Mouse (Mus musculus) forebrain, postnatal 0 days (tissue): ENCODE results near the gene Pjvk. TPM values are rescaled to one million over a fixed set of nuclear protein-coding genes. Genes with fewer than 3 reads are reported as not detected.
A peak's percentile ranks its signal among the peaks of the same experiment; 100 is the strongest.

Source experiments
- ATAC-seq: fragments of 200-750 bp; cut with Nextera tagmentation; 2 replicates; pipeline ENCODE4 v1.8.0; 2017; ENCODE audit warnings: mild to moderate bottlenecking, moderate library complexity
- DNase-seq: peaks from one replicate; pipeline ENCODE4 v3.0.0-alpha.2; 2015
- H3K27ac ChIP-seq: fragments of 300-500 bp; sonication (generic); 2 replicates; pipeline ENCODE4 v1.5.1; 2014; ENCODE audit warnings: low read depth, mild to moderate bottlenecking, antibody characterized with exemption, low read length, moderate library complexity, mixed read lengths
- H3K27me3 ChIP-seq: fragments of 300-500 bp; sonication (generic); 2 replicates; pipeline ENCODE4 v1.6.1; 2014; ENCODE audit warnings: mild to moderate bottlenecking, low read length, mixed read lengths; ENCODE audit not compliant: insufficient read depth
- H3K36me3 ChIP-seq: fragments of 300-500 bp; sonication (generic); 2 replicates; pipeline ENCODE4 v1.6.1; 2014; ENCODE audit warnings: mild to moderate bottlenecking, moderate library complexity; ENCODE audit not compliant: insufficient read depth
- H3K4me1 ChIP-seq: fragments of 300-500 bp; sonication (generic); 2 replicates; pipeline ENCODE4 v1.6.1; 2014; ENCODE audit warnings: antibody characterized with exemption; ENCODE audit not compliant: insufficient read depth
- H3K4me2 ChIP-seq: fragments of 300-500 bp; sonication (generic); 2 replicates; pipeline ENCODE4 v1.6.1; 2014; ENCODE audit warnings: low read depth, mild to moderate bottlenecking, moderate library complexity
- H3K4me3 ChIP-seq: fragments of 300-500 bp; sonication (generic); 2 replicates; pipeline ENCODE4 v1.5.1; 2014; ENCODE audit warnings: low read depth, low read length, mixed read lengths
- H3K9ac ChIP-seq: fragments of 300-500 bp; sonication (generic); 2 replicates; pipeline ENCODE4 v1.6.1; 2014; ENCODE audit warnings: mild to moderate bottlenecking
- H3K9me3 ChIP-seq: fragments of 300-500 bp; sonication (generic); 2 replicates; pipeline ENCODE4 v1.6.1; 2016; ENCODE audit warnings: low read length
- CTCF ChIP-seq: sonication (generic); IDR thresholded peaks from 2 replicates; pipeline ENCODE4 v1.5.1; 2016; ENCODE audit warnings: antibody characterized with exemption, control low read depth, low read depth
- WGBS: fragments of 180-500 bp; shearing (Covaris S2); extraction: QIAGEN DNeasy Blood & Tissue Kit; methylation state at CpG from one replicate; pipeline ENCODE4 v1.1.7; 2014; 5-methylcytosine and 5-hydroxymethylcytosine counted together
- polyA plus RNA-seq: library from polyadenylated mRNA; unstranded; fragments of >200 nt; fragmentation: Nextera tagmentation; extraction: Ambion mirVana; gene quantifications from 2 replicates; pipeline ENCODE4 v1.2.1, GENCODE M21; 2015
- total RNA-seq: library from RNA; depleted of rRNA; stranded (reverse); fragments of >200 nt; gene quantifications from 2 replicates; pipeline ENCODE4 v1.2.3, GENCODE M21; 2014; rRNA removed

Gene Pjvk
- total RNA-seq (0.23 TPM in 1 of 2 replicates, not detected in the other), polyA plus RNA-seq (0.33 and 0.62 TPM in 2 replicates)

- WGBS = 5% methylated on average over 37 of the region's 42 CpGs
- no peaks in the 10 kb centered on the region for H3K27me3 ChIP-seq
- peak within 1 kb of the TSS; percentile 71 for H3K4me2 ChIP-seq
- peaks cover 3% of the 10 kb centered on the region; the same call in 1 of the 2 replicates for H3K4me1 ChIP-seq
- peak within 1 kb of the TSS; percentile 67 for H3K4me3 ChIP-seq
- H3K9ac ChIP-seq = peak within 1 kb of the TSS; percentile 80
- peaks cover 6% of the 10 kb centered on the region; the same call in 1 of the 2 replicates for H3K36me3 ChIP-seq
- TF ChIP-seq CTCF = peak; percentile 4; the same call in 1 of the 2 replicates
- peak; percentile 98 for DNase-seq
- ATAC-seq = peak; percentile 97
- no peaks in the 10 kb centered on the region for H3K9me3 ChIP-seq
- H3K27ac ChIP-seq = peak within 1 kb of the TSS; percentile 82
Measured at GRCm38 (mm10) chr2:76647883-76648570, at the start of gene Pjvk, which contains the start of gene Prkra. TSS of gene Pjvk (plus strand) at chr2:76648476. TSS of gene Prkra (minus strand) at chr2:76648015.

- DNase-seq = no peak
- peak; percentile 37 for TF ChIP-seq CTCF
- no peak overlapping the region for H3K9ac ChIP-seq
- no peak overlapping the region for H3K4me2 ChIP-seq
- no peaks in the 10 kb centered on the region for H3K4me1 ChIP-seq
- no peak for ATAC-seq
- no peaks in the 10 kb centered on the region for H3K27me3 ChIP-seq
- H3K9me3 ChIP-seq = no peaks in the 10 kb centered on the region
- H3K4me3 ChIP-seq = no peak overlapping the region
- no peak overlapping the region for H3K27ac ChIP-seq
- H3K36me3 ChIP-seq = peaks cover 18% of the 10 kb centered on the region; the same call in 1 of the 2 replicates
- 52% methylated on average over 5 of the region's 5 CpGs for WGBS
Measured at GRCm38 (mm10) chr2:76599214-76599613, 49.1 kb upstream of the Pjvk start.

GRCm38 (mm10) chr2:76602256-76602655, 46.0 kb upstream of the Pjvk start:
- H3K9ac ChIP-seq = no peak overlapping the region
- TF ChIP-seq CTCF = no peak
- 100% methylated on average over 1 of the region's 1 CpGs for WGBS
- no peak overlapping the region for H3K4me3 ChIP-seq
- H3K4me2 ChIP-seq = no peak overlapping the region
- H3K9me3 ChIP-seq = no peaks in the 10 kb centered on the region
- H3K27ac ChIP-seq = no peak overlapping the region
- H3K36me3 ChIP-seq = no peaks in the 10 kb centered on the region
- no peak for ATAC-seq
- H3K27me3 ChIP-seq = no peaks in the 10 kb centered on the region
- H3K4me1 ChIP-seq = no peaks in the 10 kb centered on the region
- no peak for DNase-seq

DNA sequence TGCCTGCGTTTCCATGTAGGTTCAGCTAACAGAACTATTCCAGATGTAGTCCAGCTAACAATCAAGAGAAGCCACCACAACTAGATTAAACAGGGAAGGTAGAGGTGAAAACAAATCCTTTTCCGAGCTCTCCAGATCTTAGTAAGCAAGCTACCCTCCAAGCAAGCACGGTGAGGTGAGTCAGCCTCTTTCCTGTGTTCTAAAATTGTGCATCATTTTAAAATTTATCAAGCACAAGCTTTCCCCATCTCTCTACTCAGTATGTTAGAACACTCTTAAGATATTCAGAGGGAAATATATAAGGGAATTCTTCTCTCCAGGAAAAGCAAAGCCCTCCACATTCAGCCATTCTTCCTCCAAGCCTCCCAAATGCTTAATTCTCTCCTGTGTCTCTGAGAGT, 41.6 kb upstream of the Pjvk start:
- Histone ChIP-seq H3K36me3 (no peaks in the 10 kb centered on the region), H3K4me3 (no peak overlapping the region), H3K27ac (no peak overlapping the region), H3K4me1 (no peaks in the 10 kb centered on the region), H3K27me3 (no peaks in the 10 kb centered on the region), H3K9ac (no peak overlapping the region), H3K4me2 (no peak overlapping the region), H3K9me3 (no peaks in the 10 kb centered on the region)
- ATAC-seq (no peak), DNase-seq (no peak)
- no peak for TF ChIP-seq CTCF
- 85% methylated on average over 3 of the region's 3 CpGs for WGBS

DNA sequence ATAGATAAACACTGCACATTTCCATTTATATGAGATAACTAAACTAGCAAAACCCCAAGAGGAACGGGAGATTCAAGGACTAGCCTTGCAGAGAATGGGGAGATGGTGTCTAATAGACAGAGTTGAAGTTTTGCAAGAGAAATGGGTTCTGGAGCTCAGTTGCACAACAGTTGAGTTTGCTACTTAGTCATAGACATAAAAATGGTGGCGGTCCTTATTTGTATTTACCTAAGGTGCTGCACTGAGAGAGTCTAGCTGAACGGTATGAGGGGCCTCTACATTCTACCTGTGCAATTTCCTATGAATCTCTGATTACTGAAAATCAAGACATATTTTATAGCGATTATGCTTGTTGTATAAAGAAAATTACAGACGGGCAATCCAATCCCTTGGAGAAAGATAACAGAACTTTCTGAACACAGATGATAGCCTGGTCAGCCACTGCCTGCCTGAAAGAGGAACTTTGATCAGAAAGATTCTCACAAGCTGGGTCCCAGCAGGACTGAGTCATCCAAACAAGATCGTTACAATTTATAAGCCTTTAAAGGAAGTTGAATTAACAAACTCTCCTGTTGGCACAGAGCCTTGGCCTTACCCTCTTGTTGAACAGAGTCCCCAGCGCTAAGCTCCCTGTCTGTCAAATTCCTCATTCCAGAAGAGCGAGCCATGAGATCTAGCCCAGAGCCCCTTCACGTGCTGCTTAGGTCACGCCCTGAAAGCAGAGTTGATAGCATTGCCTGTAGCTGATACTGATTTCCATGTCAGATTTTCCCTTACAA, 37.8 kb upstream of the Pjvk start:
- H3K4me1 ChIP-seq = no peaks in the 10 kb centered on the region
- DNase-seq (no peak), ATAC-seq (no peak)
- H3K27ac ChIP-seq = no peak overlapping the region
- no peak overlapping the region for H3K9ac ChIP-seq
- no peaks in the 10 kb centered on the region for H3K9me3 ChIP-seq
- no peak overlapping the region for H3K4me2 ChIP-seq
- no peaks in the 10 kb centered on the region for H3K36me3 ChIP-seq
- H3K4me3 ChIP-seq = no peak overlapping the region
- TF ChIP-seq CTCF = no peak
- 60% methylated on average over 10 of the region's 10 CpGs for WGBS
- no peaks in the 10 kb centered on the region for H3K27me3 ChIP-seq

GRCm38 (mm10) chr2:76611996-76612395, 36.3 kb upstream of the Pjvk start:
- H3K9ac ChIP-seq = no peak overlapping the region
- no peak for TF ChIP-seq CTCF

DNA sequence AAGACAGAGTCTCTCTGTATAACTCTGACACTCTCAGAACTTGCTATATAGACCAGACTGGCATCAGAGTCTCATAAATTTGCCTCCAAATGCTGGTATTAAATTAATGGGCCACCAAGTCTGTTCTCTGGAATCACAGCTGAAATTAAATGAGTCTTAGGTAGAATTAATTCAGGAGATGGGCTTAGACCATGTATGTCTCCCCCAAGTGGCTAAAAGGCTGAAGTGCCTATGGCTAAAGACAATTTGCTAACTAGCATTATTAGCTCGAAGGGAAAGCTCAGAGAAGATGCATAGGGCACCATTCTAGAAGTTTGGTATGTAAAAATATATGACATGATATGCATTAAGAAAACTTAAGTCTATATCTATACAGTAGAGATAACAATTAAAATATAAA, 30.2 kb upstream of the Pjvk start:
- Histone ChIP-seq H3K4me3 (no peak overlapping the region), H3K4me2 (no peak overlapping the region), H3K4me1 (no peaks in the 10 kb centered on the region), H3K27me3 (no peaks in the 10 kb centered on the region), H3K36me3 (peaks cover 10% of the 10 kb centered on the region; the same call in 1 of the 2 replicates), H3K9me3 (no peaks in the 10 kb centered on the region), H3K27ac (no peak overlapping the region), H3K9ac (no peak overlapping the region)
- ATAC-seq (peak; percentile 73), DNase-seq (peak; percentile 83)
- 18% methylated on average over 1 of the region's 1 CpGs for WGBS
- peak; percentile 87 for TF ChIP-seq CTCF

More at GRCm38 (mm10) chr2:76611996-76612395, 36.3 kb upstream of the Pjvk start:
- H3K4me2 ChIP-seq = no peak overlapping the region
- H3K4me3 ChIP-seq = no peak overlapping the region
- no peak for DNase-seq
- no peaks in the 10 kb centered on the region for H3K27me3 ChIP-seq
- H3K9me3 ChIP-seq = no peaks in the 10 kb centered on the region
- ATAC-seq = no peak
- H3K4me1 ChIP-seq = no peaks in the 10 kb centered on the region
- H3K27ac ChIP-seq = no peak overlapping the region
- no peaks in the 10 kb centered on the region for H3K36me3 ChIP-seq
- WGBS = 86% methylated on average over 3 of the region's 3 CpGs
